Mouse (Mus musculus) liver, embryonic 12.5 days (tissue): ENCODE measurements around the gene Ly6g5c. TPM values are rescaled to one million over a fixed set of nuclear protein-coding genes. Genes with fewer than 3 reads are reported as not detected.

Source experiments
- ATAC-seq: fragments of 200-750 bp; cut with Nextera tagmentation; 2 replicates; pipeline ENCODE4 v1.8.0; 2017; ENCODE audit warnings: moderate number of reproducible peaks, mild to moderate bottlenecking, moderate library complexity
- H3K27ac ChIP-seq: fragments of 300-500 bp; sonication (generic); 2 replicates; pipeline ENCODE4 v1.5.1; 2016; ENCODE audit warnings: mild to moderate bottlenecking
- H3K27me3 ChIP-seq: fragments of 300-500 bp; sonication (generic); replicated peaks from 2 replicates; pipeline ENCODE4 v1.6.1; 2016; ENCODE audit warnings: mild to moderate bottlenecking, moderate library complexity
- H3K36me3 ChIP-seq: fragments of 300-500 bp; sonication (generic); 2 replicates; pipeline ENCODE4 v1.6.1; 2016; ENCODE audit warnings: mild to moderate bottlenecking, moderate library complexity
- H3K4me1 ChIP-seq: fragments of 300-500 bp; sonication (generic); 2 replicates; pipeline ENCODE4 v1.6.1; 2016
- H3K4me2 ChIP-seq: fragments of 300-500 bp; sonication (generic); 2 replicates; pipeline ENCODE4 v1.6.1; 2016; ENCODE audit warnings: mild to moderate bottlenecking, moderate library complexity
- H3K4me3 ChIP-seq: fragments of 300-500 bp; sonication (generic); 2 replicates; pipeline ENCODE4 v1.5.1; 2016; ENCODE audit warnings: mild to moderate bottlenecking, moderate library complexity
- H3K9ac ChIP-seq: fragments of 300-500 bp; sonication (generic); 2 replicates; pipeline ENCODE4 v1.6.1; 2016; ENCODE audit warnings: mild to moderate bottlenecking, moderate library complexity
- H3K9me3 ChIP-seq: fragments of 300-500 bp; sonication (generic); replicated peaks from 2 replicates; pipeline ENCODE4 v1.6.1; 2016; ENCODE audit warnings: mild to moderate bottlenecking, moderate library complexity
- WGBS: fragments of 180-500 bp; shearing (Covaris S2); methylation state at CpG from one replicate; pipeline ENCODE4 v1.1.7; 2016; ENCODE audit not compliant: insufficient replicate concordance; 5-methylcytosine and 5-hydroxymethylcytosine counted together
- polyA plus RNA-seq: library from polyadenylated mRNA; unstranded; fragments of >200 nt; fragmentation: Nextera tagmentation; extraction: Ambion mirVana; gene quantifications from 2 replicates; pipeline ENCODE4 v1.2.1, GENCODE M21; 2016

Ly6g5c gene
- not detected in 2 replicates for polyA plus RNA-seq

DNA sequence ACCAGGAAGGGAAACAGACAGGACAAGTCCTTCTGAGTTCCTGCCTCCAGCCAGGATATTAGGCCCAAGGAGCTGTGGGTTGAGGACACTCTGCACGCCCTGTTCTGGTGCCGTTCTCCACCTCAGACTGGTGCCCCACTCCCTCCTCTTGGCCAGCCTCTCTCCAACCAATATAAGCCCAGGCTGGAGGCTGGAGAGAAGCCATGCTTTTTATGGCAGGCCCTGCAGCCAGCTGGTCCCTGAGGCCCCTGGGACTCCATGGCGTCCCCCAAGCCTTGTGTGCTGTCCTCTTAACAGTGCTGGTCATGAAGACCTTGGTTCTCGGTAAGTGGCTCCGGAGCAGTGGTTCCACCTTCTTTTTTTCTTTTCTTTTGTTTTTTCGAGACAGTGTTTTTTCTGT is at the start of gene Ly6g5c:
Gene Ly6g5c, plus strand, starts transcription at position 183 of the 400 bp plus-strand sequence.
- WGBS: 80% methylated on average over 6 of the region's 6 CpGs
- ATAC-seq: no peak
- Histone ChIP-seq H3K4me1 (peaks cover 33% of the 10 kb centered on the region), H3K9me3 (no peaks in the 10 kb centered on the region), H3K27me3 (0 out of 2 replicates have a peak, but pooled peaks cover 4% of the 10 kb centered on the region), H3K36me3 (peaks cover 10% of the 10 kb centered on the region), H3K4me2 (no peak within 1 kb of the TSS), H3K4me3 (no peak within 1 kb of the TSS), H3K27ac (no peak within 1 kb of the TSS), H3K9ac (no peak within 1 kb of the TSS)

DNA sequence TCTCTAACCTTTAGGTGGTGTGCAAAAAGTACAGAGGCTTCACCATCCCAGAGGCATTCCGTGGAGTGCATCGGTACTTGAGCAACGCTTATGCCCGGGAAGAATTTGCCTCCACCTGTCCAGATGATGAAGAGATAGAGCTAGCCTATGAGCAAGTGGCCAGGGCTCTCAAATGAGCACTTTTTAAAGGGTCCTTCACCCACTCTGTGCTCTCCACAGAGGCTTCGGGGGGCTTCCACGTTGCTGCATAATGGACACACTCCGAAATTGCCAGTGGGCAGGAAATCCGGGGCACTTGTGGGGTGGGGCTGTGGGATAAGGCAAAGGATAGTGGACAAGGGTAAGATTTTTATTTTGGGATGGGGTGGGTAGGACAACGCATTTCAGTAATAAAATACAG is 49.8 kb upstream of the Ly6g5c start:
- H3K27ac ChIP-seq: 0 out of 2 replicates have a peak overlapping the region, but pooled peaks have one; percentile 74
- H3K27me3 ChIP-seq: peaks cover 16% of the 10 kb centered on the region
- H3K4me2 ChIP-seq: peak overlapping the region; percentile 93
- H3K9me3 ChIP-seq: no peaks in the 10 kb centered on the region
- ATAC-seq: no peak
- peaks cover 65% of the 10 kb centered on the region for H3K36me3 ChIP-seq
- H3K9ac ChIP-seq: no peak overlapping the region
- H3K4me3 ChIP-seq: peak overlapping the region; percentile 63; the same call in 1 of the 2 replicates
- WGBS: 67% methylated on average over 9 of the region's 9 CpGs
- H3K4me1 ChIP-seq: peaks cover 63% of the 10 kb centered on the region

DNA sequence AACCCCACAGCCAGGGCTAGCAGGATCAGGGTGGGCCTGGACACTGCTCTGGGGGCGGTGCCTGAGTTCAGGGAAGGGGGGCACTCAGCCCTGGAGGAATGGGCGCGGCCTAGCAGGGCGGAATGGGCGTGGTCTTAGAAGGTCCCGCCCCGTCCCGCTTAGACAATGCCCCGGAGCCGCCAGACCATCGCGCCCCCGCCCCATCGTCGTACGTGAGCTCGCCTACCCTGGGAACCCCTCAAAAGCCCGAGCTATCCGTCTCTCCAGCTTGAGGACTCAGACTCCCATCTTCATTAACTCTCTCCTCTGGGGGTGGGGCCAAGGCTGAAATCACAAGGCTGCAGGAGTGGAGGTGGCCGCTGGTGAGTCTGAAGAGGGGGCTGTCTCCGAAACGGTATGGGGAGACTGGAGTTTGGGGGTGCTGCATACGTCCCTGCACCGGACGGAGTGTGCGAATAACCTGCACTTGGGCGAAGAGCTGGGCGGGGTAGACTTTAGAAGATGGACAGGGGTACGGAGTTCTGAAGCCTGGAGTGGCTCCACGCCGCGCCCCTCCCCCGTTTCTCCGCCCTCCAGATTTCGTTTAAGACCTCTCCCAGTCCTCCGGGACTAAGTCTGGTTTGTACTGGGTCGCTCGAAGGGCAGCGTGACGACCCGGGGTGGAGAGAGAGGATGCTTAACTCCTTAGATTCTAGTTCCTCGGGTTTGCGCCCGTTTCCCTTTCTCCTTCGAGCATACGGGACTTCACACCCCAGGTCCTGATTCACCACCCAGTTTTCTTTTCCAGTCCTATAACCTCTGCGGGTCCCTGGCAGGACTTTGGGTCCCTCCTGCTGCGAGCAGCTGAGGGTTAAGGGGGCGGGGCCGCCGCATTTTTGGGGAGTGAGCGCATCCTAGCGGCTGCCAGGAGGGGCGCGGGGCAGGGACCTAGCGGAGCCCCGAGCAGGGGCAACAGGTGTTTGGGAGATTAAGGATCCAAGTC is 48.9 kb upstream of the Ly6g5c start, which contains the start of gene Ddah2:
Gene Ddah2, plus strand, starts transcription at position 125 of the 982 bp plus-strand sequence.
- Histone ChIP-seq H3K4me2 (peak within 1 kb of the TSS; percentile 93), H3K9ac (peak within 1 kb of the TSS; percentile 70), H3K36me3 (peaks cover 56% of the 10 kb centered on the region), H3K27ac (peak within 1 kb of the TSS; percentile 74), H3K9me3 (no peaks in the 10 kb centered on the region), H3K4me1 (peaks cover 62% of the 10 kb centered on the region), H3K4me3 (peak within 1 kb of the TSS; percentile 63), H3K27me3 (peaks cover 25% of the 10 kb centered on the region)
- peak; percentile 77 for ATAC-seq
- WGBS: 1% methylated on average over 57 of the region's 57 CpGs

DNA sequence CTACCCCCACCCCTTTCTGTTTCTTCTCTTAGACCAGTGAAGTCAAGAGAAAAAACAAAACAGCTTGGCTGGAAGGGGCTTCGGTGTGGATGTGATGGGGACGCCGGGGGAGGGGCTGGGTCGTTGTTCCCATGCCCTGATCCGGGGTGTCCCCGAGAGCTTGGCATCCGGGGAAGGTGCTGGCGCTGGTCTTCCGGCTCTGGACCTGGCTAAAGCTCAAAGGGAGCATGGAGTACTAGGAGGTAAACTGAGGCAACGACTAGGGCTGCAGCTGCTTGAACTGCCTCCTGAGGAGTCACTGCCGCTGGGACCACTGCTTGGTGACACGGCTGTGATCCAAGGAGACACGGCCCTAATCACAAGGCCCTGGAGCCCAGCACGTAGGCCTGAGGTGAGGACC is 48.0 kb upstream of the Ly6g5c start:
- peak overlapping the region; percentile 70; the same call in 1 of the 2 replicates for H3K9ac ChIP-seq

DNA sequence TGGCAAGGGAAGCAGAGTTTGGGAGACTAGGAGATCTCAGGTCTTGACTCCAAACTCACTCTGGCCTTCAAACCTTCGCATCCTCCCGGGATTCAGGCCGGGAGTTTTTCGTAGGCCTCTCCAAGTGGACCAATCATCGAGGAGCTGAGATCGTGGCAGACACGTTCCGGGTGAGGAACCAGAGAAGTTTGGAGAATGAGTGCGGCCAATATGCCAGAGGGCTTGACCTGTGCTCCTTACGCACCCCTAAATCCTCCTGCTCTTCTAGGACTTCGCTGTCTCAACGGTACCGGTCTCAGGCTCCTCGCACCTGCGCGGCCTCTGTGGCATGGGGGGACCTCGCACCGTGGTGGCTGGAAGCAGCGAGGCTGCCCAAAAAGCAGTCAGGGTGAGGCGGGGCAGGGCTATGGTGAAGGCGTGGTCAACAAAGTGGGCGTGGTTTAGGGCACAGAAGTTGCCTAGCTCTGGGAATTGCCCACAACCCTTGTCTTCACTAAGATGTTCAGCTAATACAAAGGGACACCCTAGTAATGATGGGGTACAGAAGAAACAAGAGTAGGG is 47.3 kb upstream of the Ly6g5c start:
- H3K4me1 ChIP-seq: peaks cover 74% of the 10 kb centered on the region
- ATAC-seq: no peak
- no peak overlapping the region for H3K4me2 ChIP-seq
- H3K9ac ChIP-seq: no peak overlapping the region
- no peak overlapping the region for H3K27ac ChIP-seq
- no peak overlapping the region for H3K4me3 ChIP-seq
- 62% methylated on average over 22 of the region's 22 CpGs for WGBS
- H3K36me3 ChIP-seq: peaks cover 40% of the 10 kb centered on the region
- H3K9me3 ChIP-seq: no peaks in the 10 kb centered on the region
- H3K27me3 ChIP-seq: peaks cover 41% of the 10 kb centered on the region

More for the DNA sequence above, 48.0 kb upstream of the Ly6g5c start:
- peak overlapping the region; percentile 93 for H3K4me2 ChIP-seq
- H3K36me3 ChIP-seq: peaks cover 47% of the 10 kb centered on the region
- no peak overlapping the region for H3K27ac ChIP-seq
- H3K4me1 ChIP-seq: peaks cover 70% of the 10 kb centered on the region
- peak overlapping the region; percentile 63 for H3K4me3 ChIP-seq
- no peaks in the 10 kb centered on the region for H3K9me3 ChIP-seq
- 41% methylated on average over 14 of the region's 14 CpGs for WGBS
- ATAC-seq: no peak
- peaks cover 33% of the 10 kb centered on the region for H3K27me3 ChIP-seq

DNA sequence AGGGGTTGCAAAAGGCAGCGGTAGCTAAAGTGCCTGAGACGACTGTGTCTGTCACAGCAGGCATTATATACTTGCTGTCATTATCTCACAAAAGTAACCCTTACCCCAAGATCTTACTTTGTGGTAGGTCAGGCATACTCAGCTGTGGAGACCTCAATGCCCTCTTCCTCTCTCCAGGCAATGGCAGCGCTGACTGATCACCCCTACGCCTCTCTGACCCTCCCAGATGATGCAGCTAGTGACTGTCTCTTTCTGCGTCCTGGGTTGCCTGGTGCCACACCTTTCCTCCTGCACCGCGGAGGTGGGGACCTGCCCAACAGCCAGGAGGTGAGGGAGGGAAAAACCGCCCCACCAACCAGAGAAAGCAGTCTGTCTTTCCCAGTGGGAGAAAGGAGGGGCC is 46.8 kb upstream of the Ly6g5c start:
- WGBS: 73% methylated on average over 8 of the region's 8 CpGs
- H3K27me3 ChIP-seq: peaks cover 46% of the 10 kb centered on the region
- H3K9ac ChIP-seq: no peak overlapping the region
- no peak overlapping the region for H3K27ac ChIP-seq
- H3K4me1 ChIP-seq: peaks cover 74% of the 10 kb centered on the region
- ATAC-seq: no peak
- no peaks in the 10 kb centered on the region for H3K9me3 ChIP-seq
- no peak overlapping the region for H3K4me2 ChIP-seq
- H3K36me3 ChIP-seq: peaks cover 35% of the 10 kb centered on the region
- H3K4me3 ChIP-seq: no peak overlapping the region

DNA sequence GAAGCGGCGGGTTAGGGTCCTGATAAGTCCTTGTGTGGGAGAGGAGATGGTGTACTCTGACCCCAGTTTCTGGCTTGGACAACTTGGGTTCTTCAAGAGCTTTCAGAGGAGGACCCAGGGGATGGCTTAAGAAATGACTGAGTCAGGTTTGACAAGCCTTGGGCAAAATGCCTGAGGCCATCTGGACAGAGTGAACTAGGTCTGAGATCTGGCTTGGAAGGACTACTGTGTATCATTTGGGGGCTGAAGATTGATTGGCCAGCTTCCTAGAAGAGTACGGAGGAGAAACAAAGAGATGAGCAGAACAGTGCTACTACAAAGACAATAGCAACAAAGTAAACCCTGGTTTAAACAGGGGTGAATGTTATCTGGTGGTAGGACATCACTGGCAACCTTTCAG is 44.6 kb upstream of the Ly6g5c start:
- Histone ChIP-seq H3K4me3 (no peak overlapping the region), H3K27me3 (peaks cover 67% of the 10 kb centered on the region), H3K4me2 (no peak overlapping the region), H3K4me1 (peaks cover 61% of the 10 kb centered on the region), H3K9ac (no peak overlapping the region), H3K9me3 (no peaks in the 10 kb centered on the region), H3K27ac (no peak overlapping the region), H3K36me3 (peaks cover 14% of the 10 kb centered on the region)
- 82% methylated on average over 3 of the region's 3 CpGs for WGBS
- no peak for ATAC-seq

DNA sequence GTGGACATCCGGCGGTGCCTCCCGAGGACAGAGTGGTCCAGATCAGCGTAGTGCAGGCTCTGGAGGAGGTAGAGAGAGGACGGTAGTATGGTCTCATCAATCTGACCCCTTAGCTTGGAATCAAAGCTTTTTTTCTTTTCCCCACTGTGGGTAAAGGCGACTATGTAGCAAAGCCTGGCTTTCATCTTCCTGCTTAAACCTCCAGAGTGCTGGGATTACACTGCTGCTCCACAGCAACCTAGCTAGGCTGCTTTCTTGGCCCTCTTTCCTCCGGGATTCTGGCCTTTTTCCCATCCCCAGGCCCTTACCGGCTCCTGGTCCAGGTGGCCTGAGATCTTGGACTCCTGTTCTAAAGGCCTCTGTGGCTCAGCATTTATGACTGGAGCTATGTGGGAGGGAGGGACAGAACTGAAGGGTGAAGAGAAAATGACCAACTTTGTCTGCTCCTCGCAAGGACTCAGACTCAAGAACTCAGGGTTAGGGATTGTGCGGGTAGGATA is 43.7 kb upstream of the Ly6g5c start:
- H3K4me3 ChIP-seq: peak overlapping the region; percentile 50
- H3K9ac ChIP-seq: no peak overlapping the region
- peaks cover 12% of the 10 kb centered on the region; the same call in 1 of the 2 replicates for H3K36me3 ChIP-seq
- 19% methylated on average over 10 of the region's 10 CpGs for WGBS
- H3K27ac ChIP-seq: no peak overlapping the region
- H3K9me3 ChIP-seq: no peaks in the 10 kb centered on the region
- H3K27me3 ChIP-seq: peaks cover 77% of the 10 kb centered on the region
- H3K4me2 ChIP-seq: peak overlapping the region; percentile 76
- ATAC-seq: no peak
- peaks cover 52% of the 10 kb centered on the region for H3K4me1 ChIP-seq

DNA sequence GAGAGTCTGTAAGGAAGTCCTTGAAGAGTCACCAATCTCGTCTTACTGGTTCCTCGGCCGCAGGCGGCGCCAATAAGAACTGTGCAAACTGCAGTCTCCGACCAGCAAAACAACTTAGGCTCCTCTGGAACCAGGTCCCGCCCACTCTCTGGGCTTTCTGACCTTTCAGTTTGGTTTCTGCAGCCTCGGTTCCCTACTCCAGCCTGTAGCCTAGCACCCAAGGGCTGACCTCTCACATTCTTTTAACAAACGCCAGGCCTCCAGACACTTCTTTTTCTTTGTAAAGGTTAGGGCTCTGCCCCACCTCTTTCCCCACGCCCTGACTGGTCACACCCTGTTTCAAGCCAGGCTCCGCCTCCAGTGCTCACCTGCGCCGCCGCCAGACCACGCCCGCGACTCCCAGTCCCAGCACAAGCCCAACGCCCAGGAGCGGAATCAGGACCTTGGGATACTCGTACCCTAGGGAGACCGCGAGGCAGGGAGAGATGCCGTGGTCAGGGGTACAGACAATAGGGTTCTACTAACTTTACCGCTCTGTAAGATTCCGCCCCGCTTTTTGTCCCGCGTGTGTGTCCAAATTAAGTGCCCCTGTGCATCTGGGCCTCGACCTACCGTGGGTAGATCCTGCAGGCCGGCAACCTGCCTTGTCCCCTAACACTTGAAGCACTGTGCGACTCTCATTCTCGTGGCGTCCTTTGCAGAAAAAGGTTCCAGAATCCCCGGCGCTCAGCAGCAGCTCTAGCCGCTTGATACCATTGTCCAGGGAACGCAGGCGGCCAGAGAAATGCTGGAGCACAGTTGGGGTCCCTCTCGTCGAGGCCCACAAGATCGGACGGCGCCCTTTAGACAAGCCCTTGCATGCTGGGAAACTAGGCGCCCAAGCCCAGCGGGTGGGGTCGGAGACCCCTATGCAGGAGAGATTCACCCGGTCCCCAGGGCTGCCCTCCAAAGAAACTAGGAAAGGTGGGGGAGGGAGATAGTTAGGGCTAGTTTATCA is 42.8 kb upstream of the Ly6g5c start, which contains the start of gene Ly6g6c:
Gene Ly6g6c, plus strand, starts transcription at position 438 of the 997 bp plus-strand sequence.
- H3K4me3 ChIP-seq: peak within 1 kb of the TSS; percentile 50
- peak within 1 kb of the TSS; percentile 76 for H3K4me2 ChIP-seq
- H3K9me3 ChIP-seq: no peaks in the 10 kb centered on the region
- peak within 1 kb of the TSS; percentile 44 for H3K9ac ChIP-seq
- no peak within 1 kb of the TSS; the same call in 1 of the 2 replicates for H3K27ac ChIP-seq
- peaks cover 12% of the 10 kb centered on the region; the same call in 1 of the 2 replicates for H3K36me3 ChIP-seq
- peaks cover 78% of the 10 kb centered on the region for H3K27me3 ChIP-seq
- H3K4me1 ChIP-seq: peaks cover 43% of the 10 kb centered on the region
- WGBS: 2% methylated on average over 48 of the region's 48 CpGs
- ATAC-seq: peak; percentile 39

DNA sequence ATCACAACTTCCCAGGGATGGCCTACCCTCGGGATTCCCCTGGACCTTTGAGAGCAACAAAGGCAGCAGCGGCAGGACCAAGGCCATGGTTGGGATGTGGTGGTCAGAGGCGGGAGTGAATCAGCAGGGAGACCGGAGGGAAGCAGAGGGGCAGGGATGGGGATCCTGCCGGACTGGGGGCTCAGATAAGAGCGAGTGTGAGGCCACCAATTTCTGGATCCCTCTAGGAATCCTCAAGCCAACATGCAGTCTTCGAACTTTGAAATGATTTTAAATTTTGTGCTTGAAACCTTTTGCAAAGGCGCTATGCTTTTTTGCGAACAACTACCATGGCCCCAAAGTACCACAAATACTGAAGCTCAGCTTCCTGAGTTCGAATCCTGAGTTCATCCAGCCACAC is 42.0 kb upstream of the Ly6g5c start, which contains the start of gene Mpig6b:
Gene Mpig6b, minus strand, starts transcription at position 101 of the 400 bp plus-strand sequence.
- Histone ChIP-seq H3K27me3 (peaks cover 77% of the 10 kb centered on the region), H3K9ac (peak within 1 kb of the TSS; percentile 44), H3K27ac (no peak within 1 kb of the TSS; the same call in 1 of the 2 replicates), H3K36me3 (peaks cover 7% of the 10 kb centered on the region; the same call in 1 of the 2 replicates), H3K9me3 (no peaks in the 10 kb centered on the region), H3K4me3 (peak within 1 kb of the TSS; percentile 50), H3K4me1 (peaks cover 35% of the 10 kb centered on the region), H3K4me2 (peak within 1 kb of the TSS; percentile 76)
- ATAC-seq: no peak
- 34% methylated on average over 10 of the region's 10 CpGs for WGBS
